Mouse (Mus musculus) macrophage (primary cell): Measurements from ENCODE around the gene Paqr4. TPM values are rescaled to one million over a fixed set of nuclear protein-coding genes. Genes with fewer than 3 reads are reported as not detected.
A peak's percentile ranks its signal among the peaks of the same experiment; 100 is the strongest.
"Not testable (repeated sequence)": the region's sequence is repeated elsewhere in the genome, so short reads cannot be mapped to it uniquely, and the experiment has no call there.

Experiments used
- H3K27ac ChIP-seq: fragments of 350-480 bp; formaldehyde crosslinking; 2 replicates; pipeline ENCODE4 v1.9.0; 2021
- H3K36me3 ChIP-seq: fragments of 350-480 bp; formaldehyde crosslinking; 2 replicates; pipeline ENCODE4 v1.9.0; 2021; ENCODE audit errors: inconsistent target
- H3K4me3 ChIP-seq: fragments of 350-480 bp; formaldehyde crosslinking; 2 replicates; pipeline ENCODE4 v1.9.0; 2021; ENCODE audit errors: inconsistent target
- H3K79me2 ChIP-seq: fragments of 350-480 bp; formaldehyde crosslinking; 2 replicates; pipeline ENCODE4 v1.9.0; 2021; ENCODE audit errors: inconsistent target
- WGBS: methylation state at CpG from one replicate; pipeline ENCODE4 v1.1.7; 2026; ENCODE audit warnings: inconsistent platforms; ENCODE audit not compliant: missing documents; 5-methylcytosine and 5-hydroxymethylcytosine counted together
- polyA plus RNA-seq: library from polyadenylated mRNA; stranded (reverse); fragments of 250-400 nt; gene quantifications from 3 replicates; pipeline ENCODE4 v1.2.4, GENCODE M21; 2018; ENCODE audit warnings: inconsistent platforms
- total RNA-seq, 78 experiments: library from RNA; depleted of rRNA; stranded (reverse); fragments of 250-400 nt; gene quantifications; 1 replicate in 9 of 78; 2 replicates in 24 of 78; 3 replicates in 43 of 78; 4 replicates in 2 of 78; pipeline ENCODE4 v1.2.4; 2018; ENCODE audit warnings: inconsistent platforms in 56 of 78

Paqr4 gene
- 1 to 10 TPM in 11 of 26 experiments, under 1 TPM in 10, not detected in 5; 0.31 to 2.7 (median 1.1) TPM for total RNA-seq (2018; cell fraction: chromatin; rRNA removed)
- 10 to 100 TPM in 5 of 26 experiments, 1 to 10 TPM in 21; 4.3 to 15.4 (median 6.9) TPM for total RNA-seq (2018; cell fraction: cytosol; rRNA removed)
- 10 to 100 TPM in 1 of 26 experiments, 1 to 10 TPM in 25; 1.1 to 10.5 (median 3.6) TPM for total RNA-seq (2018; cell fraction: nucleus; rRNA removed)
- polyA plus RNA-seq: 6.4 to 12.8 TPM (median 6.5 TPM) in 3 replicates

GRCm38 (mm10) chr17:23740598-23741021 is at the start of gene Paqr4:
Gene Paqr4 (minus strand): TSS chr17:23740867.
- H3K27ac ChIP-seq: no peak within 1 kb of the TSS
- H3K4me3 ChIP-seq: peak within 1 kb of the TSS; percentile 26
- WGBS: 10% methylated on average over 10 of the region's 13 CpGs
- no peaks in the 10 kb centered on the region for H3K79me2 ChIP-seq
- no peaks in the 10 kb centered on the region for H3K36me3 ChIP-seq

- H3K36me3 ChIP-seq: no peaks in the 10 kb centered on the region
- H3K4me3 ChIP-seq: peak overlapping the region; percentile 33
- no peaks in the 10 kb centered on the region for H3K79me2 ChIP-seq
- 12% methylated on average over 8 of the region's 8 CpGs for WGBS
- peak overlapping the region; percentile 33 for H3K27ac ChIP-seq
Observed at GRCm38 (mm10) chr17:23789749-23790268, 49.1 kb upstream of the Paqr4 start.

- H3K79me2 ChIP-seq: no peaks in the 10 kb centered on the region
- 96% methylated on average over 4 of the region's 4 CpGs for WGBS
Observed at GRCm38 (mm10) chr17:23788973-23789372, 48.3 kb upstream of the Paqr4 start.

GRCm38 (mm10) chr17:23786510-23786931 is 45.9 kb upstream of the Paqr4 start:
- no peak overlapping the region for H3K27ac ChIP-seq
- whole genome bisulfite sequencing: 58% methylated on average over 13 of the region's 13 CpGs
- H3K79me2 ChIP-seq: no peaks in the 10 kb centered on the region
- H3K36me3 ChIP-seq: no peaks in the 10 kb centered on the region
- H3K4me3 ChIP-seq: peak overlapping the region; percentile 19; the same call in 1 of the 2 replicates

More at GRCm38 (mm10) chr17:23788973-23789372, 48.3 kb upstream of the Paqr4 start:
- Histone ChIP-seq H3K4me3 (no peak overlapping the region), H3K36me3 (no peaks in the 10 kb centered on the region), H3K27ac (no peak overlapping the region)

GRCm38 (mm10) chr17:23785561-23786471 is 45.1 kb upstream of the Paqr4 start, which contains the start of gene Flywch2:
Gene Flywch2 (minus strand): TSS chr17:23786081.
- WGBS: 13% methylated on average over 43 of the region's 43 CpGs
- H3K4me3 ChIP-seq: peak within 1 kb of the TSS; percentile 19; the same call in 1 of the 2 replicates
- H3K36me3 ChIP-seq: no peaks in the 10 kb centered on the region
- H3K27ac ChIP-seq: no peak within 1 kb of the TSS
- H3K79me2 ChIP-seq: no peaks in the 10 kb centered on the region

- H3K4me3 ChIP-seq: no peak overlapping the region
Observed at GRCm38 (mm10) chr17:23783352-23783751, 42.7 kb upstream of the Paqr4 start.

GRCm38 (mm10) chr17:23778447-23778846 is 37.8 kb upstream of the Paqr4 start:
- Histone ChIP-seq H3K36me3 (no peaks in the 10 kb centered on the region), H3K27ac (no peak overlapping the region), H3K79me2 (no peaks in the 10 kb centered on the region), H3K4me3 (no peak overlapping the region)
- WGBS: 61% methylated on average over 2 of the region's 2 CpGs

More at GRCm38 (mm10) chr17:23783352-23783751, 42.7 kb upstream of the Paqr4 start:
- Histone ChIP-seq H3K36me3 (no peaks in the 10 kb centered on the region), H3K79me2 (no peaks in the 10 kb centered on the region), H3K27ac (no peak overlapping the region)

GRCm38 (mm10) chr17:23777141-23777540 is 36.5 kb upstream of the Paqr4 start:
- no peak overlapping the region for H3K4me3 ChIP-seq
- H3K36me3 ChIP-seq: no peaks in the 10 kb centered on the region
- peak overlapping the region; percentile 17 for H3K27ac ChIP-seq
- 64% methylated on average over 2 of the region's 2 CpGs for WGBS
- H3K79me2 ChIP-seq: no peaks in the 10 kb centered on the region

- Histone ChIP-seq H3K4me3 (no peak overlapping the region), H3K36me3 (no peaks in the 10 kb centered on the region), H3K79me2 (no peaks in the 10 kb centered on the region), H3K27ac (no peak overlapping the region)
- 97% methylated on average over 10 of the region's 10 CpGs for WGBS
Observed at GRCm38 (mm10) chr17:23776216-23776615, 35.5 kb upstream of the Paqr4 start.

- no peak overlapping the region for H3K27ac ChIP-seq
- H3K79me2 ChIP-seq: no peaks in the 10 kb centered on the region
- no peaks in the 10 kb centered on the region for H3K36me3 ChIP-seq
- 2% methylated on average over 12 of the region's 12 CpGs for WGBS
- no peak overlapping the region for H3K4me3 ChIP-seq
Observed at GRCm38 (mm10) chr17:23774090-23774489, 33.4 kb upstream of the Paqr4 start.

GRCm38 (mm10) chr17:23773676-23774075 is 33.0 kb upstream of the Paqr4 start:
- 75% methylated on average over 6 of the region's 6 CpGs for WGBS

GRCm38 (mm10) chr17:23772219-23772556 is 31.5 kb upstream of the Paqr4 start:
- H3K79me2 ChIP-seq, H3K36me3 ChIP-seq, H3K27ac ChIP-seq, H3K4me3 ChIP-seq: not testable (repeated sequence)
- 67% methylated on average over 2 of the region's 2 CpGs for WGBS

More at GRCm38 (mm10) chr17:23773676-23774075, 33.0 kb upstream of the Paqr4 start:
- no peak overlapping the region for H3K27ac ChIP-seq
- no peak overlapping the region for H3K4me3 ChIP-seq
- H3K79me2 ChIP-seq: no peaks in the 10 kb centered on the region
- no peaks in the 10 kb centered on the region for H3K36me3 ChIP-seq

GRCm38 (mm10) chr17:23771284-23772218 is 30.9 kb upstream of the Paqr4 start, which contains the start of gene Flywch1:
Gene Flywch1 (minus strand): TSS chr17:23771602.
- Histone ChIP-seq H3K4me3 (peak within 1 kb of the TSS; percentile 66), H3K79me2 (no peaks in the 10 kb centered on the region), H3K36me3 (no peaks in the 10 kb centered on the region), H3K27ac (no peak within 1 kb of the TSS)
- WGBS: 3% methylated on average over 55 of the region's 58 CpGs

GRCm38 (mm10) chr17:23770896-23771283 is 30.2 kb upstream of the Paqr4 start:
- H3K79me2 ChIP-seq: no peaks in the 10 kb centered on the region
- H3K27ac ChIP-seq: no peak overlapping the region
- 3% methylated on average over 18 of the region's 19 CpGs for WGBS

More at GRCm38 (mm10) chr17:23770896-23771283, 30.2 kb upstream of the Paqr4 start:
- Histone ChIP-seq H3K36me3 (no peaks in the 10 kb centered on the region), H3K4me3 (peak overlapping the region; percentile 66)
